Mouse (Mus musculus): ENCODE measurements around the gene Tmem131. TPM values are rescaled to one million over a fixed set of nuclear protein-coding genes. Genes with fewer than 3 reads are reported as not detected.
A peak's percentile ranks its signal among the peaks of the same experiment; 100 is the strongest.

Tmem131 gene
- total RNA-seq (2015) (48.5 and 52.7 TPM in 2 replicates), total RNA-seq (2017) (13.5 and 16.6 TPM in 2 replicates)

GRCm38 (mm10) chr1:36943653-36944052, at the start of gene Tmem131:
Gene Tmem131, minus strand, starts transcription at chr1:36943666.
- peak; percentile 70 for ATAC-seq (replicated peaks; ENCODE audit: poor library complexity)

- no peak for ATAC-seq (replicated peaks; ENCODE audit: poor library complexity)
Observed at GRCm38 (mm10) chr1:36988561-36988960, 45.1 kb upstream of the Tmem131 start.

GRCm38 (mm10) chr1:36988161-36988560, 44.7 kb upstream of the Tmem131 start:
- ATAC-seq (replicated peaks; ENCODE audit: poor library complexity): no peak

- 0 out of 2 replicates have a peak, but pooled peaks have one; percentile 20 for ATAC-seq (replicated peaks; ENCODE audit: poor library complexity)
Observed at GRCm38 (mm10) chr1:36987172-36988148, 44.0 kb upstream of the Tmem131 start.

- no peak for ATAC-seq (replicated peaks; ENCODE audit: poor library complexity)
Observed at GRCm38 (mm10) chr1:36986396-36987160, 43.1 kb upstream of the Tmem131 start.

GRCm38 (mm10) chr1:36985896-36986295, 42.4 kb upstream of the Tmem131 start:
- ATAC-seq (replicated peaks; ENCODE audit: poor library complexity): no peak

GRCm38 (mm10) chr1:36984406-36984805, 40.9 kb upstream of the Tmem131 start:
- no peak for ATAC-seq (replicated peaks; ENCODE audit: poor library complexity)

GRCm38 (mm10) chr1:36983754-36984153, 40.3 kb upstream of the Tmem131 start:
- no peak for ATAC-seq (replicated peaks; ENCODE audit: poor library complexity)

GRCm38 (mm10) chr1:36982191-36982961, 38.9 kb upstream of the Tmem131 start:
- no peak for ATAC-seq (replicated peaks; ENCODE audit: poor library complexity)

- no peak for ATAC-seq (replicated peaks; ENCODE audit: poor library complexity)
Observed at GRCm38 (mm10) chr1:36976770-36977169, 33.3 kb upstream of the Tmem131 start.

- ATAC-seq (replicated peaks; ENCODE audit: poor library complexity): no peak
Observed at GRCm38 (mm10) chr1:36970918-36971617, 27.6 kb upstream of the Tmem131 start.

- no peak for ATAC-seq (replicated peaks; ENCODE audit: poor library complexity)
Observed at GRCm38 (mm10) chr1:36965831-36966230, 22.4 kb upstream of the Tmem131 start.

GRCm38 (mm10) chr1:36962379-36963176, 19.1 kb upstream of the Tmem131 start:
- 0 out of 2 replicates have a peak, but pooled peaks have one; percentile 17 for ATAC-seq (replicated peaks; ENCODE audit: poor library complexity)

GRCm38 (mm10) chr1:36960509-36961222, 17.2 kb upstream of the Tmem131 start:
- peak; percentile 42; the same call in 1 of the 2 replicates for ATAC-seq (replicated peaks; ENCODE audit: poor library complexity)

- no peak for ATAC-seq (replicated peaks; ENCODE audit: poor library complexity)
Observed at GRCm38 (mm10) chr1:36949591-36950184, 6.2 kb upstream of the Tmem131 start.

- ATAC-seq (replicated peaks; ENCODE audit: poor library complexity): peak; percentile 29; the same call in 1 of the 2 replicates
Observed at GRCm38 (mm10) chr1:36947448-36947847, 4.0 kb upstream of the Tmem131 start.

GRCm38 (mm10) chr1:36940381-36940762, 3.1 kb downstream of the Tmem131 start:
- ATAC-seq (replicated peaks; ENCODE audit: poor library complexity): no peak
